Mouse (Mus musculus) thymus, postnatal 36 days (tissue): ENCODE results near the gene Rps5.
"Not testable (repeated sequence)": the region's sequence is repeated elsewhere in the genome, so short reads cannot be mapped to it uniquely, and the experiment has no call there.

Experiments
- DNase-seq, 2 experiments: peaks; one replicate each; pipeline ENCODE4 v3.0.0; 2022; ENCODE audit warnings: mixed read lengths in 2 of 2

Rps5 gene

DNA sequence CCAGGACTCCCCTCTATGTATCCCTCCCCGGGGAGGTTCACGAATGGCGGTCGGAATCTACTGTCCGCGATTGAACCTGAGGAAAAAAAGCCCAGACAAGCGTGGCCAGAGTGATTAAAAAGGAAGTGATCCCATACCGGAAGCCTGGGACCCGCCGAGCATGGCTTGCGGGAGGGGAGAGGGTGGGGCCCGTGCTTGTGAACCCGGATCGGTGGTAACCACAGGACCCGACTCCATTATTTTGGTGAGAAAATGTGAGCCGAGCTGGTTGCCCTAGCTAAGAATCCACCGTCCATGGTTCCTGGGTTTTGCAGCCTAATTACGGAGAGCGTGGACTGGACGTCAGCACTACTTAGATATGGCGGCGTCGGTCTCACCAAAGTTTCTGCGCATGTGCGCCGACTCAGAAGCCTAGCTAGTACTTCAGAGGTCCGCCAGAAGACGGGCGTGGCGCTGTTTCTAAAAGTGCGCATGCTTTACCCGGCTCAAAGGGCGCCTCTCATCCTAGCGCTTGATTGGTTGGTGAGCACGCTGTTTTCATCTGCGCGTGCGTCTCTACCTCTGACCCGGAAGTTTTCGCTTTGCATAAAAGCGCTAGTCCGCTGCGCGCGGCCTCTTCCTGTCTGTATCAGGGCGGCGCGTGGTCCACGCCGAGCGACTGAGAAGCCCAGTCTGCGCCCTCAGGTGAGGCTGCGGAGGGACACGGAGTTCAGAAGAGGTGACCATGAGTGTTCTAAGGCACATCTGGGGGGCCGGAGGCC is at the start of gene Rps5:
TSS of gene Rps5 (plus strand) at position 586 of the 761 bp plus-strand sequence.
- peak; percentile 97 for DNase-seq

DNA sequence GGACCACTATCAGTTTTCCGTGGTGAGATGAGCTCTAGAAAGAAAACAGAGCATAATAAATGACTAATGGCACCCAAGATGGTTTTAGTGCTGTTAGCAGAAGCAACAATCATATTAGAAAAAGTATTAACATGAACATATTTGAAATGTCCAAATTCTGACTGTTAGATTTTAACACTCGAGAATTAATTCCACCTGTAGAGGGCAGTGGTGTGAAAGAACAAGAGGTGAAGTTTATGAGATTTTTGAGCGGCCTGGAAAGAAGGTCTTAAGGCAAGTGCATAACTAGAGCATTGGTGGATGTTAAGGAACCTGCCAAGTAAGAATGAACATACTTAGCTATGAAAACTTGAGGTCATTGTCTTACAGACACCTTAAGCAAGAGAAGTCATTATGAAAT is 47.8 kb upstream of the Rps5 start:
- DNase-seq = no peak

DNA sequence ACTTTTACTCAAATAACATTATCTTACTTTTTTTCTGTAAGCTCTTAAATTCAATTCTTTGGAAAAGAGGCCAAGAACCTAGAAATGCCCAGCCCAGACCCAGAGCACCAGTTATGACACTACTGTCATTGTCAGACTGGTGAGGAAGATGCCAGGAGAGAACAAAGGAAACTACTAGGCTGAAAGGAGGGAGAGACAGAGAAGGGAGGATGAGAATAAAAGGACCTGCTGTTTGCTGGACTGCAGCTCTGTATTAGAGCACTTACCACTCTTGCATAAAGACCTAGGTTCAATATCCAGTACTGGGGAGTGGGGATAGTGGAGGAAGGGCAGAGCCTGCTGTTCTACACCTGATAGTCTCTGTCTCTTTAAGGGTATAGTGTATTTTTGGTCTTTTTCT is 42.1 kb upstream of the Rps5 start:
- DNase-seq = no peak

DNA sequence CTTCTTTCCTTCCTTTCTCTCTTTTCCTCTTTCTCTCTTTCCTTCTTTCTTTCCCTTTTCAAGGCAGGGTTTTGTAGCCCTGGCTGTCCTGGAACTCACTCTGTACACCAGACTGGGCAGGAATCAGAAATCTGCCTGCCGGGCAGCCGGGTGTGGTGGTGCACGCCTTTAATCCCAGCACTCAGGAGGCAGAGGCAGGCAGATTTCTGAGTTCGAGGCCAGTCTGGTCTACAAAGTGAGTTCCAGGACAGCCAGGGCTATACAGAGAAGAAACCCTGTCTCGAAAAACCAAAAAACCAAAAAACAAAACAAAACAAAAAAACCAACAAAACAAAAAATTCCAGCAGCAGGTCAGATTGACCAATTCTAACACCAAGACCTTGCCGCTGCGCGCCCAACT is 41.6 kb upstream of the Rps5 start:
- not testable (repeated sequence) for DNase-seq

DNA sequence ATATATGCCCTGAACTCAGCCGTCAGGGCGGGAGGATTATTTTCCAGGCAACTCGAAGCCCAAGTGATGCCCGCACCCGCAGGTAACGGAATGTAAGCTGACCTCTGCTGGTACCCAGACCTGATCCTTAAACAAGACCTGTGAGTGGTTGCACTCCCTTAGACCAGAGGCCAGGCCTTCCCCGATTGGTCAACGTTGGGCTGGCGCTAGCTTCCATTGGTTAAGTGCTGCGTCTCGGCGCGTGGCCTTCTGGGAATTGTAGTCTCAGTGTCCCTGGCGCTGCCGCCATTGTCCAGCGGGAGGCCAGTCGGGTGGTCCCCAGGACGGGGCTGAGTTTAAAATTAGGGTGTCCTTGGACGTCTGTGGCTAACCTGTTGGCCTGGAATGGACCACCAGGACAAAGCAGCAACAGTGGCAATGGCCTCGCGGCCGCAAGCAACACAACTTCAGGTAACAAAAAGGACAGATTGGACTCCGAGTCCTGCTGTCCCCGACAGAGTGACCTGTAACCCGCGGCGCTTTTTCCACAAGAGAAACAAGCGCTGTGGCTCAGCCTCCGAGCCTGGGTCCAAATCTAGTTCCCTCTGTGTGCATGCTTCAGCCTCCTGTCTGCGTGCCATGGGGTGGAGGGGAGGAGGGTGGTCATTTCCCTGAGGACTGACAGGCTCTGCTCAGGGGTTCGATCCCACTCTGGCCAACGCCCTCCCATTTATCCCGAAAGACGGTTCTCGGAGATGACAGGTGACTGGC is 41.0 kb upstream of the Rps5 start, which contains the start of gene Zfp128:
TSS of gene Zfp128 (plus strand) at position 267 of the 750 bp plus-strand sequence.
- DNase-seq = peak; percentile 89 to 91

DNA sequence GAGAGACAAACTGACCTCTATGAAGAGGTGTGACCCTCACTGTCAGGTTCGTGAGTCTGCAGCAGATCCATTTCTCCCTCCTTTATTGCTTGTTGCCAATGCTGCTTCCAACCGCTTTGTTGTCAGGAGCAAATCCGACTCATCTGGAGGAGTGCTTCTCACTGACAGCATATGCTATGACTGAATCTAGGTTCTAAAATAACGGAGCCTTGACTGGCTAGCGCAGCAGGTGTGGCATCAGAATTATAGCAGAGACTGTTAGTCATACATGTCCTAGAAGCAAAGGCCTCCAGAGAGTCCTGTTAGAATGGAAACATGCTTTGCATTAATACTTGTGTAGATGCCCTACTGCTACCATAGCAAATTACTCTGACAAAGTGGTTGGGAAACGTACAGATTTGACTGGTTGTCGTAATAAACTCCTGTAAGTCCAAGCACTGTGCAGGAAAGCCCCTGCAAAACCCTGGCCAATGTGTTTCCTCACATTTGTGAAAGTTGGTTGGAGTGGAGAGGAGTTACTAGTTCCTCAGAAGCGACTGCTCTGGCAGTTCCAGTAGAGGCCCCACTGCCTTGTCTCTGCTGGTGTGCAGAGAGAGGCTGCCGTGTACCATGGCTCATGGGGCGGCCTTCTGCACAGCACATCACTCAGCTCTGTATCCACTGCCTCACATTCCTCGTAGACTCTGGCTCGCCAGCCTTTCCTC is 35.4 kb upstream of the Rps5 start:
- DNase-seq = no peak

DNA sequence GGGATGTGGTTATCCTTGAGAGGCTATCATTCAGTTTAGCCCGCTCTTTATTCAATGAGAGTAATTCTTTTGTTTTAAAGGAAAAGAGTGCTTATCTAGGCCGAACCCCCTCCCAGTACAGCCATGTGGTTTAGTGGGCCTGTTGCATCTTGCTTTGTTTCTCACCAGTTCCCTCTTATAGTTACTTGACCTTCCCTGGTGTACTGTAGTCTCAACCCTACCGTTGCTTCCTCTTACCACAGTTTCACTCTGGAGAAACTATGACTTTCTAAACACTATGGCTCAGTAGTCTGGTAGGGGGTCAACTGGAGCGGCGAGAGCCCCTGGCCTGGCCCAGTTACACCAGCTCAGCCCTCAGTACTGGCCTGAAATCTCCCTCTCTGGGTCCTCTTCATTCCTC is 34.5 kb upstream of the Rps5 start:
- DNase-seq = no peak

DNA sequence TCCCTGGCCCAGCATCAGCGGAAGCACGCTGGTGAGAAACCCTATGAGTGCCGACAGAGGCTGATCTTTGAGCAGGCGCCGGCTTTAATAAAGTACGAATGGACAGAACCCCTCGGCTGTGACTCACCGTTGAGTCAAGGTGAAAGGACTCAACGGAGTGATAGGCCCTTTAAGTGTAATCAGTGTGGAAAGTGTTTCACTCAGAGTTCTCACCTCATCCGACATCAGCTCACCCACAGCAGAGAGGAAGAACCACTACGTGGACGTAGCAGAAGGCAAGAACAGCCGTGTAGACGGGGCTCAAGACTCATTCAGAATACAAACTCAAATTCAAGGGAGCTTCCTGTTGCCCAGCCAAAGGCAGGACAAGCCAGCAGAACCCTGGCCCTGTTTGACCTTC is 31.2 kb upstream of the Rps5 start:
- DNase-seq = no peak

DNA sequence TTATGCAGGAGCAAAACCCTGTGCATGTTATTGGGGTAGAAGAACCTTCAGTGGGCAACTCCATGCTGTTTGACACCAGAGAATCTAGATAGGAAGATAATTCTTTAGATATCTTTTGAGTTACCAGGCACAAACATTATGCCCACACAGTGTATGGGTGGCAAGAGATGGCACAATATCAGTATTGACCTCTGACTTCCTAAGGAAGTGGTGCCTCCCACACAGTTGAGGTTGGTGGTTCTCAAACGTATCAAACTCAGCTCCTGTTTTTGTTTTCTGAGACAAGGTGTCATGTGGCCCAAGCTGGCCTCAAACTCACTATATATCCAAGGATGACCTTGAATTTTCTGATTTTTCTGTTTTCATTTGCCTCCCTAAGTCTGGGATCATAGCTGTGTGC is 30.8 kb upstream of the Rps5 start:
- no peak for DNase-seq

DNA sequence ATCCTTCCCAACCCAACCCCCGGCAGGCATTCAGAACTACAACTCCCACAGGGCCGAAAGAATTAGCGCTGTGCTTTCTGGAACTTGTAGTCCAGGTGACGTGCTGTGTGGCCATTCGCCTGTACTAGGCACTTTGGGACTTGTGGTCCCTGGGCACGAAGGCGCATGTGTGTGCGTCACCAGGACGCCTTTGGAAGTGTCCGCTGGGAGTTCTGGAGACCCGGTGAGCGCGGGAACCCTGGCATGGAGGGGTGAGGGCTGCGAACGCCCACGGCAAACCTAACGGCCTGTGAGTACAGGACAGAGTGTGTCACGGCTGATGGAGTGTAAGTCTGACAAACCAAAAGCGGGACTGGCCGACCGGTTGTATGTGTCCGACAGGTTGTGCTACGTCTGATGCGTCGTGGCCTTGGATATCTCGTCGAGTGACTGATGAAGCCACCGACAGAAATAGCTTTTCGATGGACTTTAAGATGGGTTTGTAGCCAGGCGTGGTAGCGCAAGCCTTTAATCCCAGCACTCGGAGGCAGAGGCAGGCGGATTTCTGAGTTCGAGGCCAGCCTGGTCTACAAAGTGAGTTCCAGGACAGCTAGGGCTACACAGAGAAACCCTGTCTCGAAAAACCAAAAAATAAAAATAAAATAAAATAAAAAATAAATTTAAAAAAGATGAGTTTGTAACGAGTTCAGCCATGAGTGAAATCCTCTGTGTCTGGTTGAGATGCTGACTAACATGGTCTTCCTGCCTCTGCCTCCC is 24.3 kb upstream of the Rps5 start, which contains the start of gene Zscan22:
TSS of gene Zscan22 (plus strand) at position 161 of the 756 bp plus-strand sequence.
- peak; percentile 74 to 83 for DNase-seq

DNA sequence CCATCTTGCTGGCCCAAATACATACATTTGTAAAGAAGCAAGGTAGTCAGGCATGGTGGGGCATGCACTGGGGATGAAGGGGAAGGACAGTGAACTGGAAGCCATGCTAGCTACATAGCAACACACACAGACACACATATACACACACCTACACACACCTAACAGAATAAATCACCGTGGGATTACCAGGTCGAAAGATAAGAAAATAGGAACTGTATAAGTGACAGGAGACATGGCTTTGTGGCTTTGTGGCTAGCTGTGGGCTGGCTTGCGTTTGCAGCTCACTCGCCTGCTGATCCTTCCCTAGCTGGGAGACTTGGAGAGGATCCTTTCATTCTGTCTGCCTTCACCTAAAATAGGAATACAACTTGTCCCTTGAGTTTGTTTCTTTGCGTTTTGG is 20.6 kb upstream of the Rps5 start:
- DNase-seq = no peak

DNA sequence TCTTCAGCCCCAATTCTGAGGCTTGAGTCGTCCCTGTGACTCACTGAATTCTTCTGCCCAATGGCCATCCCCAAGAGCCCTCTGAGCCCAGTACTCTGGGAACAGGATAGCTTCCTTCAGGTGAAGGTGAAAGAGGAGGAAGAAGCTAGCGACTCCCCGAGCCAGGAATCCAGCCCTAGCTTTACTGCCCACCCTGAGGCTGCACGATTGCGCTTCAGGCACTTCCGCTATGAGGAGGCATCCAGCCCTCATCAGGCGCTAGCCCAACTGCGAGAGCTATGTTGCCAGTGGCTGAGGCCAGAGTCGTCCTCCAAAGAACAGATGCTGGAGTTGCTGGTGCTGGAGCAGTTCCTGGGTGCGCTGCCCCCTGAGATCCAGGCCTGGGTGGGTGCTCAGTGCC is 18.5 kb upstream of the Rps5 start:
- peak; percentile 32 to 39 for DNase-seq

DNA sequence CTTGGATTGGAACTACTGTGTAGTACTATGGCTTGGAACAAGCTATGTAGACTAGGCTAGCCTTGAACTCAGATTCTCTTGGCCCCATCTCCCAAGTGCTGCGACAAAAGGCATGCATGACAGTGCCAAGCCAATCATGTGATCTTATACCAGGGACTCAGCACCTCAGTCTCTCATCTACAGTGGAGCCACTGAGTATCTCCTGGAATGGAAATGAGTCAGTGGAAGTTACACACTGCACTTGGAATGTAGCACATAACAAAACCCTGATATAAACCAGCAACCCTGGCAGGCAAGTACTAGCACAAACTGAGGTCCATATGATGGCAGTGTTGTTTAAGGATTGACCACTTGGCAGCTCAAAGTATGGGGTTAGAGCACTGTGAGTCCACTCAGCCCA is 16.9 kb upstream of the Rps5 start:
- no peak for DNase-seq

DNA sequence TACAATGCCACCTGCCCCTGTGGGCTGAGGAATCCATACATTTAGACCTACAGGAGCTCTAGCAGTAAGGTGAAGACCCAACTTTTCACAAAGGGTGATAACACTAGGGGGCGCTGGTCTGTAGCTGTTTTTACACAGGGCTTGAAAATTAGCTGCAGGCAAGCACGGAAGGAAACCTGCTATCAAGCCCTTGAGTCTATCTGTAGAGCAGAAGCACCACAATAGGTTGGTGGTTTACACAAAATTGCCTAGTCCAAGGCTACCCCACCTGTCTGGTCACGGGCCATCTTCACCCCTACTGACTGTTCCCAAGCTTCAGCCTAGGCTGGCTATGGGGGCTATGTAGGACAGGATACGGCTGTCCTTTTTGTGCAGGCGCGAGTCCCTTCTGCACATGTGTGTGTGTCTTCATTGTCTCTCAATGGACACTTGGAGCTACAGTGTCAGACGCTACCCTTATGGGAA is 12.6 kb upstream of the Rps5 start:
- peak; percentile 81 to 86 for DNase-seq

DNA sequence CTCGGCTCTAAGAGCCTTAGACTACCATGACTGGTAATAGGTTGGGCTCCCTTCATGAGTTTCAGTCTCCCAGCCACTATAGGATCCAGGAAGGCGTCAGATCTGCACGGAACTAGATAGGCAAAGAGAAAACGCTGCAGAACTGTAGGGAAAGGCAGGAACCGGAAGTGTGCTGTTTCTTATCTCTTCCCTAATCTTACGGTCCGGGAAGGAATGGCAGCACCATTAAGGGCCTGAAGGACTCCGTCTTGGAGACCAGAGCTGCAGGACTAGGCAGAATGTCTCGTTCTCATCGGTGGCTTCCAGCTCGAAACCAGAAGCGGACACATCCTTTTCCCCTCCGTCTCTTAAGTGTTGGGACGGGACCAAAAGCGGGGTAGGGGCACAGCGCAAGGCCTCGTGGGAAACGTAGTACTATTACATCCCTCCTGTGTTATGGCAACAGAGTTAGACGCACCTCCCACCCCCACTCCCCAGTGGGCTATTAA is 11.9 kb upstream of the Rps5 start:
- DNase-seq = peak; percentile 63 to 69

DNA sequence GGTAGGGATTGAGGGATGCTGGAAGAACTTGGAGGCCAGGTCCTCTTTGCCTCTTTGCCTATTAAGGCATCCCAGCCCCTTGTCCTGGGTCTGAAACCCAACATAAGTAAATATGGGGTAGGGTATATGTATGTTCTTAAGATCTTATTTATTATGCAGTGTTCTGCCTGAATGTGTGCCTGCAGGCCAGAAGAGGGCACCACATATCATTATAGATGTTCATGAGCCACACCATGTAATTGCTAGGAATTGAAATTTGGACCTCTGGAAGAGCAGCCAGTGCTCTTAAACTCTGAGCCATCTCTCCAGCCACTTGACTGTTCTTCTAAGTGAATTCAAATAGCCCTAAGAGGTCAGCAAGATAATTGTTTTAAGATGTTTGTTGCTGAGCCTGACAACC is 8.5 kb upstream of the Rps5 start:
- no peak for DNase-seq

DNA sequence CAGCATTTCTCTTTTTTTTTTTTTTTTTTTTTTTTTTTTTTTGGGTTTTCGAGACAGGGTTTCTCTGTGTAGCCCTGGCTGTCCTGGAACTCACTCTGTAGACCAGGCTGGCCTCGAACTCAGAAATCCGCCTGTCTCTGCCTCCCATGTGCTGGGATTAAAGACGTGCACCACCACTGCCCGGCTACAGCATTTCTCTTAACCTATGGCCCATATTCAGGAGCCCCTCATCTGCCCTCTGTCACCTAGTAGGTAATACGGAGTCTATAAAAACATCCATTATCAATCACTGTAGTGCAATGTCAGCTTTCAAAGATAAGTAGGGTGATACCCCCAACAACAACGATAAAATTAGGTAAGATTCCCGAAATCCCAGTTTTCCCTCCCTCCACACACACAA is 1.6 kb upstream of the Rps5 start:
- not testable (repeated sequence) for DNase-seq

DNA sequence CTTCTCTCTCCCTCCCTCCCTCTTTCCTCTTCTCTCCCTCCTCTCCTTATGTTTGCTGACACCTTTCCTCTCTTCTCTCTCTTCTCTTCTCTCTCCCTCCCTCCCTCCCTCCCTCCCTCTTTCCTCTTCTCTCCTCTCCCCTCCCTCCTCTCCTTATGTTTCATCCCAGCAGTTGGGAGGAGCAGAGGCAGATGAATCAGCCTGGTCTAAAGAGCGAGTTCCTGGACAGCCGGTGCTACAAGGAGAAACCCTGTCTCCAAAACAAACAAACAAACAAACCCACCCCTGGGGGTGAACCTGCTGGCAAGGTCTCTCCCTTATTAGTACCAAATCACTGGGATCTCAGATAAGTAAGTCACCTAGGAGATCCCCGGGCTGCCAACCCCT is 779 bp upstream of the Rps5 start:
- no peak for DNase-seq

DNA sequence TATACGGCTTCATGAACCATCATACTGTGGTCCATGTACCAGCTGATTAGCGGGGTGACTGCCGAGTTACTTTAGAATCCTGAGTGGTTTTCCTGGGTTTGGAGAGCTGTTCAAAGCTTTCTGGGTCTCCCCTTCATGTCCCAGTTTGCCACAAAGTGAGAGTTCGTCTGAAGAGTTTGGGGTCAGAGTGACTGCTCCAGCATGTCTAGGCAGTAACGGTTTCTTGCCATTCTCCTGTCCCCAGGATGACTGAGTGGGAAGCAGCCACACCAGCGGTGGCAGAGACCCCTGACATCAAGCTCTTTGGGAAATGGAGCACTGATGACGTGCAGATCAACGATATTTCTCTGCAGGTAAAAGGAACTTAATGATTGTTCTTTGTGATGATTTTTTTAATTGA is 639 bp downstream of the Rps5 start:
- no peak for DNase-seq

DNA sequence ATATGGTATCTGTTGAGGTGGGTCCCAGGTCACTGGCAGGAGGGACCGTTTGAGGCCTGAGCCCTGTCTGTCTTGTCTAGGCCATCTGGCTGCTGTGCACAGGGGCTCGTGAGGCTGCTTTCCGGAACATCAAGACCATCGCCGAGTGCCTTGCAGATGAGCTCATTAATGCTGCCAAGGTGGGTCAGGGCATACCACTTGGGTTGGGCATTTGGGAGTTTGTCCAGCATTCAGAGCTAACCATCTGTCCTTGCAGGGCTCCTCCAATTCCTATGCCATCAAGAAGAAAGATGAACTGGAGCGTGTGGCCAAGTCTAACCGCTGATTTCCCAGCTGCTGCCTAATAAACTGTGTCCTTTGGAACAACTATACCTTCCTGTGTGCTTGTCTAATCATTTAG is 4.2 kb downstream of the Rps5 start:
- DNase-seq = no peak

DNA sequence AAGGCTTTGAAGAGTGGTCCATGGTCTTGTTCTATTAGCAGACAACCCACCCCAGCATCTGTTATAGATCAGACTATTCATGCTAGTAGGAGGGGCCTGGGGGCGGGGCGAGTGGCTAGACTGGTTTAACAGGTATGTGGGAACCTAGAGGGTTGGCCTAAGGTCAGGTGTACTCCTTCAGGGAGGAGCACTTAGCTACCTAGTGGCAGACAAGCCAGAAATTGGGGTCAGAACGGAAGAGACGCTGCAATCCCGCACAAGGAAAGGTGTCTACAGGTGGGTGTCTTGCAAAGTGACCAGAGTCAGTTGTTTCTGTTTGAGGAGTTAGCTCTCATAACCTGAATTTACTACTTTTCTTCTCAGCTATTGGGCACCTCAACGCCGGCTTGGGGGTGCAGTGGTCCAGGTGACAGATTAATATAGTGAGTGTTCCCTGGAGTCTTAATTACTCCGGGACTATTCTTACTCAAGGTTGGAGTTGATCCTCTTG is 5.1 kb downstream of the Rps5 start, which contains the start of gene Rnf225:
TSS of gene Rnf225 (plus strand) at position 226 of the 490 bp plus-strand sequence.
- DNase-seq = no peak
